Mouse (Mus musculus) embryonic facial prominence, embryonic 11.5 days (tissue): ENCODE measurements at regions not wholly inside any gene's neighbourhood (a gene's known extent, or its start where the extent isn't known, plus 50 kb on each side); places are given as distances from the start of the nearest gene placed in this dataset.

Experiments
- ATAC-seq: fragments of 200-750 bp; cut with Nextera tagmentation; replicated peaks from 2 replicates; pipeline ENCODE4 v1.8.0; 2017; ENCODE audit warnings: low read depth; ENCODE audit not compliant: insufficient number of reproducible peaks, low FRiP score, low TSS enrichment
- DNase-seq: peaks from one replicate; pipeline ENCODE4 v3.0.0-alpha.2; 2015; ENCODE audit warnings: low spot score
- H3K27ac ChIP-seq: fragments of 300-500 bp; sonication (generic); replicated peaks from 2 replicates; pipeline ENCODE4 v1.5.1; 2014; ENCODE audit warnings: mild to moderate bottlenecking, low read depth, low read length, control low read depth
- H3K27me3 ChIP-seq: fragments of 300-500 bp; sonication (generic); 2 replicates; pipeline ENCODE4 v1.6.1; 2014; ENCODE audit warnings: mild to moderate bottlenecking, low read length, moderate library complexity, mixed read lengths; ENCODE audit not compliant: control insufficient read depth, insufficient read depth
- H3K36me3 ChIP-seq: fragments of 300-500 bp; sonication (generic); replicated peaks from 2 replicates; pipeline ENCODE4 v1.6.1; 2014; ENCODE audit warnings: low read depth, mild to moderate bottlenecking, low read length, moderate library complexity, mixed read lengths; ENCODE audit not compliant: control insufficient read depth, insufficient read depth
- H3K4me1 ChIP-seq: fragments of 300-500 bp; sonication (generic); 2 replicates; pipeline ENCODE4 v1.6.1; 2014; ENCODE audit warnings: low read length, mixed read lengths; ENCODE audit not compliant: control insufficient read depth, insufficient read depth
- H3K4me2 ChIP-seq: fragments of 300-500 bp; sonication (generic); 2 replicates; pipeline ENCODE4 v1.6.1; 2014; ENCODE audit warnings: low read depth, mild to moderate bottlenecking, control low read depth, low read length, moderate library complexity
- H3K4me3 ChIP-seq: fragments of 300-500 bp; sonication (generic); 2 replicates; pipeline ENCODE4 v1.5.1; 2014; ENCODE audit warnings: low read depth, low read length, control low read depth
- H3K9ac ChIP-seq: fragments of 300-500 bp; sonication (generic); replicated peaks from 2 replicates; pipeline ENCODE4 v1.6.1; 2014; ENCODE audit warnings: mild to moderate bottlenecking, control low read depth, low read length
- H3K9me3 ChIP-seq: fragments of 300-500 bp; sonication (generic); replicated peaks from 2 replicates; pipeline ENCODE4 v1.6.1; 2016; ENCODE audit warnings: mild to moderate bottlenecking, low read length, inconsistent platforms, mixed read lengths; ENCODE audit not compliant: control insufficient read depth
- WGBS: fragments of 180-500 bp; shearing (Covaris S2); extraction: QIAGEN DNeasy Blood & Tissue Kit; methylation state at CpG from one replicate; pipeline ENCODE4 v1.1.7; 2014; 5-methylcytosine and 5-hydroxymethylcytosine counted together

GRCm38 (mm10) chr2:146721184-146721715 is 134.4 kb upstream of the Kiz start:
- no peaks in the 10 kb centered on the region for H3K36me3 ChIP-seq
- no peak for ATAC-seq
- no peak overlapping the region for H3K4me3 ChIP-seq
- no peak overlapping the region for H3K27ac ChIP-seq
- WGBS = 22% methylated on average over 10 of the region's 10 CpGs
- no peak overlapping the region for H3K9ac ChIP-seq
- H3K4me1 ChIP-seq = no peaks in the 10 kb centered on the region
- H3K9me3 ChIP-seq = no peaks in the 10 kb centered on the region
- H3K27me3 ChIP-seq = no peaks in the 10 kb centered on the region
- H3K4me2 ChIP-seq = no peak overlapping the region
- DNase-seq = peak; percentile 51

GRCm38 (mm10) chr2:146722351-146723025 is 133.2 kb upstream of the Kiz start:
- H3K27ac ChIP-seq = no peak overlapping the region
- H3K4me3 ChIP-seq = no peak overlapping the region
- no peaks in the 10 kb centered on the region for H3K36me3 ChIP-seq
- no peaks in the 10 kb centered on the region for H3K27me3 ChIP-seq
- no peaks in the 10 kb centered on the region for H3K9me3 ChIP-seq
- WGBS = 14% methylated on average over 8 of the region's 8 CpGs
- ATAC-seq (no peak), DNase-seq (peak; percentile 77)
- no peaks in the 10 kb centered on the region for H3K4me1 ChIP-seq
- H3K9ac ChIP-seq = no peak overlapping the region
- no peak overlapping the region for H3K4me2 ChIP-seq

GRCm38 (mm10) chr2:146723172-146723571 is 132.5 kb upstream of the Kiz start:
- no peak overlapping the region for H3K9ac ChIP-seq
- no peak for DNase-seq
- no peak for ATAC-seq
- no peak overlapping the region for H3K4me3 ChIP-seq
- H3K4me2 ChIP-seq = no peak overlapping the region
- H3K9me3 ChIP-seq = no peaks in the 10 kb centered on the region
- H3K4me1 ChIP-seq = no peaks in the 10 kb centered on the region
- 61% methylated on average over 9 of the region's 9 CpGs for WGBS
- H3K27me3 ChIP-seq = no peaks in the 10 kb centered on the region
- H3K36me3 ChIP-seq = no peaks in the 10 kb centered on the region
- no peak overlapping the region for H3K27ac ChIP-seq

- Histone ChIP-seq H3K36me3 (no peaks in the 10 kb centered on the region), H3K9ac (no peak overlapping the region), H3K4me1 (no peaks in the 10 kb centered on the region), H3K27ac (no peak overlapping the region), H3K4me3 (no peak overlapping the region), H3K4me2 (no peak overlapping the region), H3K9me3 (no peaks in the 10 kb centered on the region), H3K27me3 (no peaks in the 10 kb centered on the region)
- 66% methylated on average over 4 of the region's 4 CpGs for WGBS
- ATAC-seq (no peak), DNase-seq (no peak)
These were observed 132.0 kb upstream of the Kiz start for GRCm38 (mm10) chr2:146723671-146724070.

- DNase-seq (no peak), ATAC-seq (no peak)
- Histone ChIP-seq H3K9me3 (no peaks in the 10 kb centered on the region), H3K27ac (no peak overlapping the region), H3K4me1 (no peaks in the 10 kb centered on the region), H3K36me3 (no peaks in the 10 kb centered on the region), H3K4me2 (no peak overlapping the region), H3K9ac (no peak overlapping the region), H3K27me3 (no peaks in the 10 kb centered on the region), H3K4me3 (no peak overlapping the region)
- 60% methylated on average over 10 of the region's 10 CpGs for WGBS
These were observed 131.5 kb upstream of the Kiz start for GRCm38 (mm10) chr2:146724142-146724679.

- Histone ChIP-seq H3K9me3 (no peaks in the 10 kb centered on the region), H3K4me1 (no peaks in the 10 kb centered on the region), H3K4me2 (no peak overlapping the region), H3K27ac (no peak overlapping the region), H3K4me3 (no peak overlapping the region), H3K36me3 (no peaks in the 10 kb centered on the region), H3K27me3 (no peaks in the 10 kb centered on the region), H3K9ac (no peak overlapping the region)
- no peak for DNase-seq
- 47% methylated on average over 9 of the region's 9 CpGs for WGBS
- ATAC-seq = no peak
These were observed 130.6 kb upstream of the Kiz start for GRCm38 (mm10) chr2:146724924-146725555.

GRCm38 (mm10) chr2:146728693-146729092 is 127.0 kb upstream of the Kiz start:
- H3K36me3 ChIP-seq = no peaks in the 10 kb centered on the region
- H3K27me3 ChIP-seq = no peaks in the 10 kb centered on the region
- no peak for DNase-seq

GRCm38 (mm10) chr2:146731081-146731480 is 124.6 kb upstream of the Kiz start:
- DNase-seq (no peak), ATAC-seq (no peak)
- H3K9me3 ChIP-seq = no peaks in the 10 kb centered on the region
- 59% methylated on average over 3 of the region's 3 CpGs for WGBS
- H3K27me3 ChIP-seq = no peaks in the 10 kb centered on the region
- H3K4me1 ChIP-seq = no peaks in the 10 kb centered on the region
- no peak overlapping the region for H3K9ac ChIP-seq
- no peak overlapping the region for H3K27ac ChIP-seq
- no peak overlapping the region for H3K4me3 ChIP-seq
- H3K36me3 ChIP-seq = no peaks in the 10 kb centered on the region
- H3K4me2 ChIP-seq = no peak overlapping the region

More at GRCm38 (mm10) chr2:146728693-146729092, 127.0 kb upstream of the Kiz start:
- ATAC-seq = no peak
- H3K9me3 ChIP-seq = no peaks in the 10 kb centered on the region
- H3K4me1 ChIP-seq = no peaks in the 10 kb centered on the region
- H3K4me3 ChIP-seq = no peak overlapping the region
- no peak overlapping the region for H3K27ac ChIP-seq
- no peak overlapping the region for H3K4me2 ChIP-seq
- no peak overlapping the region for H3K9ac ChIP-seq
